Mouse (Mus musculus) CH12.LX (cell line): ENCODE results near the gene Nsun2. TPM values are rescaled to one million over a fixed set of nuclear protein-coding genes. Genes with fewer than 3 reads are reported as not detected.

Experiments
- DNase-seq: peaks from one replicate; pipeline ENCODE4 v3.0.0-alpha.2; 2013; ENCODE audit errors: extremely low read depth
- H3K27ac ChIP-seq: 2 replicates; pipeline ENCODE4 v1.5.1; 2012; ENCODE audit warnings: low read depth, mild to moderate bottlenecking, control low read depth, moderate library complexity; ENCODE audit not compliant: insufficient read depth
- H3K27me3 ChIP-seq: replicated peaks from 2 replicates; pipeline ENCODE3; 2012; ENCODE audit warnings: inconsistent platforms
- H3K36me3 ChIP-seq, 2 experiments: replicated peaks in 1 of 2; 2 replicates each; pipeline versions ENCODE3 to v1.6.1; 2012; ENCODE audit warnings: inconsistent platforms in 1 of 2, low read length in 1 of 2, mild to moderate bottlenecking in 1 of 2, mixed read lengths in 1 of 2, moderate library complexity in 1 of 2; ENCODE audit not compliant: control insufficient read depth in 1 of 2, insufficient read depth in 1 of 2
- H3K4me1 ChIP-seq, 2 experiments: 2 replicates each; pipeline ENCODE4 v1.6.1; 2012; ENCODE audit warnings: inconsistent platforms in 1 of 2, moderate library complexity in 1 of 2; ENCODE audit not compliant: insufficient read depth in 2 of 2, control insufficient read depth in 1 of 2
- H3K4me2 ChIP-seq: 2 replicates; pipeline ENCODE4 v1.6.1; 2012; ENCODE audit warnings: low read depth, mild to moderate bottlenecking, control low read depth; ENCODE audit not compliant: poor library complexity, insufficient read depth, severe bottlenecking
- H3K4me3 ChIP-seq, 3 experiments: fragments of 150-350 bp in 1 of 3; sonication (generic) in 1 of 3; replicated peaks in 1 of 3; 2 replicates each; pipeline versions ENCODE3 to v1.5.1; 2011 to 2012; ENCODE audit warnings: low read depth in 2 of 3, low read length in 2 of 3, mild to moderate bottlenecking in 2 of 3, moderate library complexity in 2 of 3, control low read depth in 1 of 3, improper control_type of control experiment in 1 of 3, inconsistent platforms in 1 of 3, mixed read lengths in 1 of 3; ENCODE audit not compliant: poor library complexity in 1 of 3
- H3K79me2 ChIP-seq: replicated peaks from 2 replicates; pipeline ENCODE4 v1.6.1; 2012; ENCODE audit warnings: mild to moderate bottlenecking, moderate library complexity; ENCODE audit not compliant: control insufficient read depth, poor library complexity, insufficient read depth, severe bottlenecking; ENCODE audit errors: extremely low read depth
- H3K9ac ChIP-seq: 2 replicates; pipeline ENCODE4 v1.6.1; 2012; ENCODE audit warnings: low read depth, mild to moderate bottlenecking, control low read depth, moderate library complexity; ENCODE audit not compliant: insufficient read depth
- H3K9me3 ChIP-seq: replicated peaks from 2 replicates; pipeline ENCODE3; 2012; ENCODE audit warnings: low read length, inconsistent platforms, mixed read lengths
- CHD2 ChIP-seq: IDR thresholded peaks from 2 replicates; pipeline ENCODE4 v1.6.1; 2011; ENCODE audit warnings: low read length, improper control_type of control experiment
- CTCF ChIP-seq, 2 experiments: IDR thresholded peaks in 1 of 2; conservative IDR thresholded peaks in 1 of 2; 2 replicates each; pipeline ENCODE4 v1.5.1; 2011 to 2012; ENCODE audit warnings: low read depth in 2 of 2, low read length in 2 of 2, improper control_type of control experiment in 1 of 2, inconsistent platforms in 1 of 2, mild to moderate bottlenecking in 1 of 2, moderate library complexity in 1 of 2
- JUN ChIP-seq: IDR thresholded peaks from 2 replicates; pipeline ENCODE4 v1.6.1; 2011; ENCODE audit warnings: low read depth, mild to moderate bottlenecking, low read length, improper control_type of control experiment, moderate library complexity; ENCODE audit not compliant: insufficient read depth
- MAZ ChIP-seq: IDR thresholded peaks from 2 replicates; pipeline ENCODE4 v1.6.1; 2012; ENCODE audit warnings: low read depth, mild to moderate bottlenecking, inconsistent platforms, low read length, improper control_type of control experiment, moderate library complexity
- MEF2A ChIP-seq: IDR thresholded peaks from 2 replicates; pipeline ENCODE4 v1.6.1; 2014; ENCODE audit warnings: low read depth, mild to moderate bottlenecking, inconsistent platforms, low read length, improper control_type of control experiment, borderline replicate concordance
- MYC ChIP-seq: IDR thresholded peaks from 2 replicates; pipeline ENCODE4 v1.6.1; 2011; ENCODE audit warnings: low read depth, mild to moderate bottlenecking, improper control_type of control experiment, low read length
- PAX5 ChIP-seq: IDR thresholded peaks from 2 replicates; pipeline ENCODE4 v1.6.1; 2012; ENCODE audit warnings: low read length, inconsistent platforms, mixed read lengths
- POLR2A ChIP-seq: IDR thresholded peaks from 2 replicates; pipeline ENCODE4 v1.6.1; 2011; ENCODE audit warnings: low read depth, mild to moderate bottlenecking, improper control_type of control experiment, low read length
- RAD21 ChIP-seq: IDR thresholded peaks from 2 replicates; pipeline ENCODE4 v1.6.1; 2011; ENCODE audit warnings: low read depth, mild to moderate bottlenecking, low read length, improper control_type of control experiment, moderate library complexity
- SMC3 ChIP-seq: IDR thresholded peaks from 2 replicates; pipeline ENCODE4 v1.6.1; 2011; ENCODE audit warnings: low read depth, low read length, improper control_type of control experiment
- ZC3H11A ChIP-seq: IDR thresholded peaks from 2 replicates; pipeline ENCODE4 v1.6.1; 2012; ENCODE audit warnings: low read depth, mild to moderate bottlenecking, inconsistent platforms, low read length, improper control_type of control experiment
- ZKSCAN1 ChIP-seq: IDR thresholded peaks from 2 replicates; pipeline ENCODE4 v1.6.1; 2012; ENCODE audit warnings: low read depth, inconsistent platforms, low read length, improper control_type of control experiment, borderline replicate concordance
- ZMIZ1 ChIP-seq: IDR thresholded peaks from 2 replicates; pipeline ENCODE4 v1.6.1; 2012; ENCODE audit warnings: low read depth, mild to moderate bottlenecking, inconsistent platforms, low read length, improper control_type of control experiment
- ZNF384 ChIP-seq: IDR thresholded peaks from 2 replicates; pipeline ENCODE4 v1.6.1; 2012; ENCODE audit warnings: low read depth, low read length, improper control_type of control experiment, inconsistent platforms
- dilution Hi-C: fragments of 300-500 bp; cut with MboI; formaldehyde crosslinking; loops from 2 replicates; pipeline ENCODE4 v1.14.3; 2020; ENCODE audit warnings: low sequenced_read_pairs; ENCODE audit not compliant: extremely low pct_unique_long_range_greater_than_20kb, extremely low pct_ligation_motif_present
- in situ Hi-C: fragments of 300-500 bp; cut with MboI; formaldehyde crosslinking; loops from 3 replicates; pipeline ENCODE4 v1.14.3; 2019; ENCODE audit warnings: low sequenced_read_pairs, low pct_ligation_motif_present, low pct_unique_long_range_greater_than_20kb, mixed read lengths
- polyA plus RNA-seq: library from polyadenylated mRNA; unstranded; fragments of >175 nt; gene quantifications from 2 replicates; pipeline ENCODE4 v1.2.1, GENCODE M21; 2012; ENCODE audit warnings: low read depth; ENCODE audit not compliant: insufficient read length
- total RNA-seq, 2 experiments: library from RNA; depleted of rRNA; stranded (reverse); fragments of 300-350 nt in 1 of 2; fragments of >200 nt in 1 of 2; gene quantifications; 2 replicates each; pipeline ENCODE4 v1.2.3; 2012 to 2014

Nsun2 gene
- total and polyA plus RNA-seq, 3 experiments: 178 to 292 (median 279) TPM

DNA sequence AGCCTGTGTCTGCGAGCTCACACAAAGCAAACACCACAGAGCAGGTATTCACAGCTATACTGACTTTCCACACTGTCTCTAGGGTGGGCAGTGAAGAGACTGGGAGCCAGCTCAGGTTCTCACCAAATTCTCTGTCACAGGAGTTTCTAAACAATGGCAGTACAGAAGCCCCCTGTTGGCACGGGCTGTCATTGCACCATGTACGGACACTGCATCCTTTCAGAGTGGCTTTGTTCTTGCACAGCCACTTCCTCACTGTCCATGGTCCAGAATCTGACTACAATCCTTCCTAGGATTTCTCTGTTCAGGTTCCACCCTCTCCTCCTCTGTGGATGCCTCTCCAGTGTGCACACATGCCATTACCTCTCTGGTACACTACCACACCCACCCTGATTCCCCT is 11.5 kb downstream of the Nsun2 start:
- peak; percentile 58 for DNase-seq
- dilution Hi-C loops (no loop called here), in situ Hi-C loops (loop anchor here (5.0 to 10.0 kb wide), 2 partner anchors 33 to 70 kb away; partner anchors contain the start of gene Srd5a1)
- H3K4me2 ChIP-seq: no peak overlapping the region
- no peaks in the 10 kb centered on the region for H3K4me1 ChIP-seq
- no peaks in the 10 kb centered on the region for H3K27me3 ChIP-seq
- H3K9me3 ChIP-seq: no peaks in the 10 kb centered on the region
- no peak overlapping the region for H3K27ac ChIP-seq
- no peaks in the 10 kb centered on the region for H3K36me3 ChIP-seq
- H3K4me3 ChIP-seq: no peak overlapping the region
- TF ChIP-seq RAD21 (peak; percentile 50), POLR2A (no peak), PAX5 (no peak), SMC3 (peak; percentile 65), ZC3H11A (no peak), CTCF (conservative IDR thresholded peaks at IDR 0.05 in 1 of 2, IDR thresholded peaks at IDR 0.05 in 1 of 2; ENCODE audit: low read depth in 2 of 2, low read length in 2 of 2) (peak; percentile 60 to 75)
- no peaks in the 10 kb centered on the region for H3K79me2 ChIP-seq
- H3K9ac ChIP-seq: no peak overlapping the region

DNA sequence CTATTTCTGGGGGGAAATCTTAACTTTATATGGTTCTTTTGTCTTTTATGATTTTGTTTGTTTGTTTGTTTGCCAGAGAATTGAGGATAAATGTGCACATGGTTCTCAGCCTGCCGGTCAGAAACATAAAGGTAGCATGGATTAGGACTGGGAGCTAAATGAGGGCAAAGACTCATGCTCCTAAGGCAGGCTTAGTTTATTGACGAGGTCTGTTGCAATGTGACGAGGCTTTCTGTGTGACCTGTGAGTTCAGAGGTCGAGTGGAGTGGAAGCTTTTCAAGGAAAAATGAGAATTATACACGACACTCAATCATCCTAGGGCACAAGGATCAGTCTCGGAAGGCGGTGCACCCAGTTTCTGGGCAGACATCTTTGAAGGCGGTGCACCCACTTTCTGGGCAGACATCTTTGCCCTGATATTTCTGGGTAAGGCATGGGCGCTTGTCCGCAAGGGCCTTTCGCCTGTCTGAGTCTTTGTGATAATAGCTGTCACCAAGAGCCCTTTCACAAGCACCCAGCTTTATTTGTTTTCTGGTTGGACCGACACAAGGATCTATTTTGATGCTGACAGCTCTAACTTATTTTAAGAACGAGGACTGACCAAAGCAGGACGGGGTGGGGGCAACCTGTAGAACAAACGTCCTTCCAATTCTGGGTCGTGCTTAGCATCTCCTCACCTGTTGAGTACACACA is 14.1 kb downstream of the Nsun2 start:
- Histone ChIP-seq H3K9ac (no peak overlapping the region), H3K4me2 (no peak overlapping the region), H3K27ac (no peak overlapping the region), H3K9me3 (no peaks in the 10 kb centered on the region), H3K4me3 (no peak overlapping the region), H3K79me2 (no peaks in the 10 kb centered on the region), H3K27me3 (no peaks in the 10 kb centered on the region), H3K36me3 (no peaks in the 10 kb centered on the region), H3K4me1 (no peaks in the 10 kb centered on the region)
- DNase-seq: no peak
- in situ Hi-C loops (loop anchor here (5.0 to 10.0 kb wide), 2 partner anchors 35 to 67 kb away; partner anchors contain the start of gene Srd5a1), dilution Hi-C loops (no loop called here)
- TF ChIP-seq JUN: no peak
- TF ChIP-seq ZKSCAN1: no peak
- no peak for TF ChIP-seq MAZ
- no peak for TF ChIP-seq SMC3
- no peak for TF ChIP-seq MYC
- TF ChIP-seq ZNF384: no peak
- no peak for TF ChIP-seq MEF2A
- TF ChIP-seq ZMIZ1: no peak
- no peak for TF ChIP-seq CHD2
- no peak for TF ChIP-seq ZC3H11A
